In the genomic region with DNA sequence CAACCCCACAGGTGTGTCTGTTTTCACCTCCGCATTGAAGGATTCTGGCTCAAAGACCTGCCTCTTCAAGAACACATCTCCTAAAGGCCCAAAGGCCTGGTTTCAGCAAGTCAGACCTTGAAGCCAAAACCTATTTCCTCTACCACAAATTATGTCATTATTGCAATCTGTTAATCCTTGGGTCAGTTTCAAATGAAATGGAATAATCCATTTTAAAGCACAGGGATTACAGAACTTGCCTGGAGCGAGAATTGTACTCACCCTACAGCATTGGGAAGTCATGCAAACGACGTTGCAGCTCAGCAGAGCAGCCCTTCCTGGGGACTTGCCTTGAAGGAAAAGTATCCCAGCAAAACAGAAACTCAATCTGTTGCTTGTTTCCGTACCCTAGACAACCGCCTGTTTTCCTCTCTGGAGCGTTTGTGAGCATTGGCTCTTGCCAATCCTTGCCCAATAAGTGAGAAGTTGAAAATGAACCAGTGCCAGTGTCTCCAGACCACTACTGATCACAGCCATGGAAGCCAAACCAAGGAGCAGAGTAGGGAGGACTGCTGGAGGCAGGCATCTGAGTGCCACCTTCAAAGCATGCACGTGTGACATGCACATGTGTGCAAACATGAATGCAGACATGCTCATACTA, we compare ENCODE assay signal across 26 mouse cellular contexts.
DNase-seq lines count a peak whose midpoint lies in the region; ATAC-seq lines count a peak whose summit lies in the region.
"Had no signal": no experiment of that assay in that cellular context is flagged by ENCODE, and none has a peak within 500 bp of the region (broad histone marks: within the 10 kb centered on the region; RNA-seq: fewer than 3 reads in every experiment).

No protein-coding gene starts in this region.

- no peak for ATAC-seq in embryonic facial prominence, embryonic 14.5 days (ENCODE audit: low read depth)
- ATAC-seq in limb, embryonic 13.5 days (ENCODE audit: low FRiP score, low read depth): peak; percentile 24; the same call in 1 of the 2 replicates
- ATAC-seq: forebrain, embryonic 16.5 days; intestine, embryonic 16.5 days; midbrain, embryonic 13.5 days had no signal

- 69% methylated on average over 8 of the region's 8 CpGs for WGBS in embryonic facial prominence, embryonic 14.5 days
- WGBS in embryonic facial prominence, embryonic 10.5 days: 80% methylated on average over 8 of the region's 8 CpGs
- WGBS in limb, embryonic 13.5 days: 64% methylated on average over 8 of the region's 8 CpGs

- H3K9ac ChIP-seq in embryonic facial prominence, embryonic 14.5 days (ENCODE audit: low read depth, low read length): no peak overlapping the region
- no peak overlapping the region for H3K9ac ChIP-seq in limb, embryonic 13.5 days
- H3K9ac ChIP-seq: hindbrain, embryonic 13.5 days; liver, embryonic 15.5 days; lung, embryonic 14.5 days; midbrain, embryonic 13.5 days; stomach, embryonic 15.5 days had no signal

- no peak overlapping the region for H3K4me2 ChIP-seq in embryonic facial prominence, embryonic 14.5 days (ENCODE audit: low read depth, low read length)
- H3K4me2 ChIP-seq in limb, embryonic 13.5 days (replicated peaks): no peak overlapping the region
- H3K4me2 ChIP-seq: heart, embryonic 11.5 days; hindbrain, embryonic 13.5 days; liver, embryonic 15.5 days; lung, embryonic 14.5 days; midbrain, embryonic 13.5 days; stomach, embryonic 15.5 days had no signal

- peak; percentile 8 for DNase-seq in embryonic facial prominence, embryonic 14.5 days (ENCODE audit: low spot score)
- DNase-seq in embryonic facial prominence, embryonic 10.5 days (ENCODE audit: low spot score): no peak
- DNase-seq in layer of hippocampus, adult 9-11 months: peak; percentile 12
- DNase-seq in layer of hippocampus, postnatal 36 days: no peak
- peak; percentile 24 for DNase-seq in brain, adult 2 months (ENCODE audit: low read depth, low spot score)
- DNase-seq in gastrocnemius, postnatal 4 days (ENCODE audit: low spot score in 2 of 2): no peak
- no peak for DNase-seq in retina, postnatal 1 day
- DNase-seq: adrenal gland, postnatal 14 days; cerebellum, adult 11-12 months; heart, postnatal 36 days; kidney, adult 8-10 months; lung, embryonic 14.5 days; right cerebral cortex, postnatal 25 days; thymus, postnatal 14 days had no signal

- no peak overlapping the region for H3K4me3 ChIP-seq in embryonic facial prominence, embryonic 14.5 days (ENCODE audit: low read depth, low read length)
- H3K4me3 ChIP-seq in embryonic facial prominence, embryonic 10.5 days: no peak overlapping the region
- H3K4me3 ChIP-seq in limb, embryonic 13.5 days: no peak overlapping the region
- H3K4me3 ChIP-seq: forebrain, embryonic 10.5 days; hindbrain, embryonic 13.5 days; liver, embryonic 15.5 days; midbrain, embryonic 13.5 days; stomach, embryonic 15.5 days had no signal

- H3K36me3 ChIP-seq in embryonic facial prominence, embryonic 14.5 days (ENCODE audit: control insufficient read depth, insufficient read depth, low read length): no peaks in the 10 kb centered on the region
- H3K36me3 ChIP-seq in embryonic facial prominence, embryonic 10.5 days (replicated peaks): no peaks in the 10 kb centered on the region
- no peaks in the 10 kb centered on the region for H3K36me3 ChIP-seq in limb, embryonic 13.5 days
- H3K36me3 ChIP-seq: forebrain, embryonic 10.5 days; G1E; hindbrain, embryonic 13.5 days; liver, embryonic 15.5 days; midbrain, embryonic 13.5 days; stomach, embryonic 15.5 days had no signal

- H3K9me3 ChIP-seq in embryonic facial prominence, embryonic 14.5 days (ENCODE audit: control insufficient read depth, low read length): no peaks in the 10 kb centered on the region
- no peaks in the 10 kb centered on the region for H3K9me3 ChIP-seq in embryonic facial prominence, embryonic 10.5 days
- H3K9me3 ChIP-seq in limb, embryonic 13.5 days: no peaks in the 10 kb centered on the region
- H3K9me3 ChIP-seq: forebrain, embryonic 10.5 days; G1E; hindbrain, embryonic 13.5 days; liver, embryonic 15.5 days; midbrain, embryonic 13.5 days; stomach, embryonic 15.5 days had no signal

- 0 out of 2 replicates have a peak, but pooled peaks cover 3% of the 10 kb centered on the region for H3K27me3 ChIP-seq in embryonic facial prominence, embryonic 14.5 days (replicated peaks; ENCODE audit: control insufficient read depth, insufficient read depth, low read length)
- H3K27me3 ChIP-seq in embryonic facial prominence, embryonic 10.5 days (replicated peaks; ENCODE audit: low read depth, poor library complexity, severe bottlenecking): no peaks in the 10 kb centered on the region
- no peaks in the 10 kb centered on the region for H3K27me3 ChIP-seq in limb, embryonic 13.5 days
- H3K27me3 ChIP-seq: hindbrain, embryonic 13.5 days; liver, embryonic 15.5 days; midbrain, embryonic 13.5 days; stomach, embryonic 15.5 days had no signal

- H3K4me1 ChIP-seq in embryonic facial prominence, embryonic 14.5 days (ENCODE audit: control insufficient read depth, insufficient read depth, low read length): peaks cover 3% of the 10 kb centered on the region
- no peaks in the 10 kb centered on the region for H3K4me1 ChIP-seq in embryonic facial prominence, embryonic 10.5 days
- peaks cover 22% of the 10 kb centered on the region for H3K4me1 ChIP-seq in limb, embryonic 13.5 days
- H3K4me1 ChIP-seq: forebrain, embryonic 10.5 days; hindbrain, embryonic 13.5 days; liver, embryonic 15.5 days; midbrain, embryonic 13.5 days; stomach, embryonic 15.5 days had no signal

- no peak overlapping the region for H3K27ac ChIP-seq in embryonic facial prominence, embryonic 14.5 days (replicated peaks; ENCODE audit: low read depth, low read length)
- H3K27ac ChIP-seq in embryonic facial prominence, embryonic 10.5 days (replicated peaks): no peak overlapping the region
- peak overlapping the region; percentile 10; the same call in 1 of the 2 replicates for H3K27ac ChIP-seq in limb, embryonic 13.5 days
- H3K27ac ChIP-seq: forebrain, embryonic 10.5 days; hindbrain, embryonic 13.5 days; kidney, postnatal 0 days; liver, embryonic 15.5 days; macrophage; midbrain, embryonic 13.5 days; stomach, embryonic 15.5 days had no signal

Comparison
In these comparisons a context has a peak if more than half of its experiments do, and no peak if none do; other contexts are left out.
1. DNase-seq: peak in embryonic facial prominence, embryonic 14.5 days (single experiment), layer of hippocampus, adult 9-11 months (single experiment) and brain, adult 2 months (single experiment); none in embryonic facial prominence, embryonic 10.5 days (single experiment), layer of hippocampus, postnatal 36 days (0 of 2), gastrocnemius, postnatal 4 days (0 of 2) and retina, postnatal 1 day (single experiment).